Comparison of ENCODE assay signal across 8 mouse cellular contexts in genomic region chr9:48479838-48480410, GRCm38 (mm10). TPM values are rescaled to one million over a fixed set of nuclear protein-coding genes. Genes with fewer than 3 reads are reported as not detected.
DNase-seq lines count a peak whose midpoint lies in the region; ATAC-seq and TF ChIP-seq lines count a peak whose summit lies in the region.

No protein-coding gene starts in this region.

- H3K9me3 ChIP-seq in limb, embryonic 11.5 days (ENCODE audit: control insufficient read depth, low read length), result no peaks in the 10 kb centered on the region
- H3K9me3 ChIP-seq in neural tube, embryonic 12.5 days, result no peaks in the 10 kb centered on the region

- no peak for TF ChIP-seq CTCF in testis, adult 2 months (IDR thresholded peaks at IDR 0.05; ENCODE audit: control insufficient read depth, insufficient read depth, insufficient replicate concordance, low read depth, low read length)

- peak; percentile 11 for DNase-seq in adrenal gland, postnatal 14 days
- DNase-seq in adrenal gland, postnatal 25 days, result no peak
- no peak for DNase-seq in testis, postnatal 14 days (ENCODE audit: low spot score)
- no peak for DNase-seq in limb, embryonic 11.5 days (ENCODE audit: low spot score)
- no peak for DNase-seq in T-cell, adult 2 months (ENCODE audit: low spot score)
- no peak for DNase-seq in layer of hippocampus, postnatal 14 days (ENCODE audit: low spot score in 2 of 2)

- peak overlapping the region; percentile 83 for H3K9ac ChIP-seq in limb, embryonic 11.5 days (ENCODE audit: low read length)
- H3K9ac ChIP-seq in neural tube, embryonic 12.5 days, result peak overlapping the region; percentile 72

- peak overlapping the region; percentile 96 for H3K4me3 ChIP-seq in testis, adult 2 months (ENCODE audit: control insufficient read depth, low read depth, low read length)
- peak overlapping the region; percentile 94 for H3K4me3 ChIP-seq in limb, embryonic 11.5 days (ENCODE audit: low read depth, low read length)
- H3K4me3 ChIP-seq in neural tube, embryonic 12.5 days, result peak overlapping the region; percentile 87

- H3K4me1 ChIP-seq in testis, adult 2 months (ENCODE audit: control insufficient read depth, insufficient read depth, low read length), result peaks cover 9% of the 10 kb centered on the region
- H3K4me1 ChIP-seq in limb, embryonic 11.5 days (ENCODE audit: control insufficient read depth, insufficient read depth, low read length), result no peaks in the 10 kb centered on the region; the same call in 1 of the 2 replicates
- H3K4me1 ChIP-seq in neural tube, embryonic 12.5 days, result peaks cover 11% of the 10 kb centered on the region

- TF ChIP-seq POLR2A in testis, adult 2 months (IDR thresholded peaks at IDR 0.05; ENCODE audit: control insufficient read depth, low read depth, low read length), result no peak

- H3K27ac ChIP-seq in testis, adult 2 months (ENCODE audit: control insufficient read depth, insufficient read depth, low read depth, low read length), result peak overlapping the region; percentile 73
- H3K27ac ChIP-seq in limb, embryonic 11.5 days (replicated peaks; ENCODE audit: low read depth, low read length), result no peak overlapping the region
- no peak overlapping the region for H3K27ac ChIP-seq in neural tube, embryonic 12.5 days

- peak; percentile 75 for ATAC-seq in limb, embryonic 11.5 days (ENCODE audit: insufficient number of reproducible peaks, low FRiP score, low TSS enrichment, low read depth)
- ATAC-seq in neural tube, embryonic 12.5 days (ENCODE audit: low FRiP score, low read depth), result peak; percentile 78

- no peaks in the 10 kb centered on the region for H3K36me3 ChIP-seq in testis, adult 2 months (ENCODE audit: control insufficient read depth, insufficient read depth, low read length)
- no peaks in the 10 kb centered on the region; the same call in 1 of the 2 replicates for H3K36me3 ChIP-seq in limb, embryonic 11.5 days (ENCODE audit: control insufficient read depth, insufficient read depth, low read length)
- H3K36me3 ChIP-seq in neural tube, embryonic 12.5 days, result peaks cover 7% of the 10 kb centered on the region

- 7% methylated on average over 24 of the region's 25 CpGs for WGBS in limb, embryonic 11.5 days
- WGBS in neural tube, embryonic 12.5 days, result 7% methylated on average over 25 of the region's 25 CpGs

- H3K4me2 ChIP-seq in limb, embryonic 11.5 days (ENCODE audit: low read depth, severe bottlenecking), result peak overlapping the region; percentile 89
- H3K4me2 ChIP-seq in neural tube, embryonic 12.5 days (replicated peaks), result peak overlapping the region; percentile 94

- no peaks in the 10 kb centered on the region for H3K27me3 ChIP-seq in testis, adult 2 months (ENCODE audit: control insufficient read depth, insufficient read depth, low read length)
- H3K27me3 ChIP-seq in limb, embryonic 11.5 days (ENCODE audit: control insufficient read depth, insufficient read depth, low read length), result no peaks in the 10 kb centered on the region
- H3K27me3 ChIP-seq in neural tube, embryonic 12.5 days (replicated peaks), result no peaks in the 10 kb centered on the region

RNA-seq across cellular contexts. Expression of gene Rexo2, which starts 0.5 kb away (rescaled TPM):
- total RNA-seq in adrenal gland, postnatal 14 days (2021), result 92.9 and 94.2 TPM in 2 replicates
- total RNA-seq in adrenal gland, postnatal 25 days (2021), result 112 and 121 TPM in 2 replicates
- polyA plus RNA-seq in testis, adult 2 months (2012; rRNA removed), result 45.6 and 50.7 TPM in 2 replicates
- polyA plus RNA-seq in limb, embryonic 11.5 days (2014; fragmentation: Nextera tagmentation; extraction: Ambion mirVana), result 75.8 and 76.5 TPM in 2 replicates
- 89.9 and 93.8 TPM in 2 replicates for polyA plus RNA-seq in neural tube, embryonic 12.5 days (2016; fragmentation: Nextera tagmentation; extraction: Ambion mirVana)
- total RNA-seq in layer of hippocampus, postnatal 14 days (2021), result 10 to 100 TPM; 94.3 to 95.8 TPM

RNA-seq across cellular contexts. Expression of gene Rbm7, which starts 15.2 kb away (rescaled TPM):
- 63.2 and 67.5 TPM in 2 replicates for total RNA-seq in adrenal gland, postnatal 14 days (2021)
- 64.6 and 70.8 TPM in 2 replicates for total RNA-seq in adrenal gland, postnatal 25 days (2021)
- polyA plus RNA-seq in testis, adult 2 months (2012; rRNA removed), result 47.0 and 50.4 TPM in 2 replicates
- polyA plus RNA-seq in limb, embryonic 11.5 days (2014; fragmentation: Nextera tagmentation; extraction: Ambion mirVana), result 124 and 126 TPM in 2 replicates
- polyA plus RNA-seq in neural tube, embryonic 12.5 days (2016; fragmentation: Nextera tagmentation; extraction: Ambion mirVana), result 97.7 and 98.6 TPM in 2 replicates
- total RNA-seq in layer of hippocampus, postnatal 14 days (2021), result 10 to 100 TPM; 34.0 to 38.9 TPM

RNA-seq across cellular contexts. Expression of gene Gm5617, which starts 15.3 kb away (rescaled TPM):
- 42.8 and 47.2 TPM in 2 replicates for total RNA-seq in adrenal gland, postnatal 14 days (2021)
- 54.3 and 55.8 TPM in 2 replicates for total RNA-seq in adrenal gland, postnatal 25 days (2021)
- 2,840 and 3,410 TPM in 2 replicates for polyA plus RNA-seq in testis, adult 2 months (2012; rRNA removed)
- polyA plus RNA-seq in limb, embryonic 11.5 days (2014; fragmentation: Nextera tagmentation; extraction: Ambion mirVana), result 31.8 and 32.1 TPM in 2 replicates
- polyA plus RNA-seq in neural tube, embryonic 12.5 days (2016; fragmentation: Nextera tagmentation; extraction: Ambion mirVana), result 35.5 and 36.0 TPM in 2 replicates
- 10 to 100 TPM; 11.2 to 14.2 TPM for total RNA-seq in layer of hippocampus, postnatal 14 days (2021)
